Mouse (Mus musculus) ES-Bruce4 (cell line): ENCODE results near the gene Phospho1. TPM values are rescaled to one million over a fixed set of nuclear protein-coding genes. Genes with fewer than 3 reads are reported as not detected.
"Not testable (repeated sequence)": the region's sequence is repeated elsewhere in the genome, so short reads cannot be mapped to it uniquely, and the experiment has no call there.

ENCODE experiments used
- H3K27ac ChIP-seq: 2 replicates; pipeline ENCODE4 v1.5.1; 2012; ENCODE audit warnings: low read length, inconsistent platforms; ENCODE audit not compliant: insufficient read depth
- H3K27me3 ChIP-seq: 2 replicates; pipeline ENCODE4 v1.6.1; 2012; ENCODE audit warnings: mild to moderate bottlenecking, low read length, inconsistent platforms; ENCODE audit not compliant: control insufficient read depth, poor library complexity, insufficient read depth, severe bottlenecking
- H3K36me3 ChIP-seq: 2 replicates; pipeline ENCODE4 v1.6.1; 2012; ENCODE audit warnings: inconsistent platforms, mild to moderate bottlenecking, low read length, moderate library complexity; ENCODE audit not compliant: control insufficient read depth, poor library complexity, insufficient read depth, severe bottlenecking
- H3K4me1 ChIP-seq: one replicate; pipeline ENCODE4 v1.8.1; 2011; ENCODE audit warnings: low read length; ENCODE audit not compliant: control insufficient read depth, insufficient read depth
- H3K4me3 ChIP-seq: 2 replicates; pipeline ENCODE4 v1.5.1; 2011; ENCODE audit warnings: low read depth, mild to moderate bottlenecking, low read length
- H3K9ac ChIP-seq: 2 replicates; pipeline ENCODE4 v1.6.1; 2012; ENCODE audit warnings: low read depth, mild to moderate bottlenecking, inconsistent platforms; ENCODE audit not compliant: poor library complexity, severe bottlenecking
- H3K9me3 ChIP-seq: replicated peaks from 2 replicates; pipeline ENCODE4 v1.6.1; 2012; ENCODE audit warnings: mild to moderate bottlenecking, low read length, inconsistent platforms; ENCODE audit not compliant: control insufficient read depth, poor library complexity, insufficient read depth, severe bottlenecking
- CTCF ChIP-seq: IDR thresholded peaks from one replicate; pipeline ENCODE4 v1.8.1; 2011; ENCODE audit warnings: low read depth, low read length
- EP300 ChIP-seq: IDR thresholded peaks from 2 replicates; pipeline ENCODE4 v1.6.1; 2011; ENCODE audit warnings: low read depth, low read length; ENCODE audit not compliant: insufficient read depth
- POLR2A ChIP-seq: IDR thresholded peaks from one replicate; pipeline ENCODE4 v1.8.1; 2011; ENCODE audit warnings: low read length; ENCODE audit not compliant: insufficient read depth
- polyA plus RNA-seq: library from polyadenylated mRNA; stranded (reverse); fragments of >200 nt; gene quantifications from 2 replicates; pipeline ENCODE4 v1.2.4, GENCODE M21; 2011; ENCODE audit warnings: low read depth; ENCODE audit not compliant: missing spikeins, insufficient read depth, insufficient read length

Gene Phospho1
- polyA plus RNA-seq, 1 experiment, result 5.8 TPM

DNA sequence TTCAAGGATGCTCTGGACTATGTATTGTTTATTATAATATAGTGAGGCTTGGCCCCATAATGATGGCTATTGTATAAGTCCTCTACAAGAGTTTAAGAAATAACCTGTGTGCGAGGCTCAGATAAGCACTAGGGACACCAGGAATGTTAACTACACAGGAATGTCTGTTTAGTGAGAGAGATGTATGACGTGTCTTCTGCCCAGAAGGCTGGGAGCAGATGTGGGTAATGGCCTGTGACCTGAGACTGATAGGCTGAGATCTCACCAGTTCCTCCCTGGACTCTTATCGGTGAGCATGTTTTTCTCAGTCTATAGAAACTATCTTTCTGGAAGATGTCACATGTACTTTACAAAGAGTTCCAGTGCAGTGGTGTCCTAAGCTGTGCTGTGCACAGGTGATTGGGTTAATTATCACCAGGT, 35.8 kb downstream of the Phospho1 start:
- no peaks in the 10 kb centered on the region for H3K4me1 ChIP-seq
- H3K27ac ChIP-seq, result no peak overlapping the region
- H3K9ac ChIP-seq, result peak overlapping the region; percentile 88
- peaks cover 14% of the 10 kb centered on the region for H3K36me3 ChIP-seq
- H3K9me3 ChIP-seq, result no peaks in the 10 kb centered on the region
- peak overlapping the region; percentile 97 for H3K4me3 ChIP-seq
- no peak for TF ChIP-seq POLR2A
- H3K27me3 ChIP-seq, result no peaks in the 10 kb centered on the region

- Histone ChIP-seq H3K36me3 (peaks cover 14% of the 10 kb centered on the region), H3K9me3 (no peaks in the 10 kb centered on the region), H3K27me3 (no peaks in the 10 kb centered on the region), H3K4me1 (no peaks in the 10 kb centered on the region), H3K4me3 (no peak overlapping the region), H3K9ac (no peak overlapping the region), H3K27ac (no peak overlapping the region)
- no peak for TF ChIP-seq EP300
- no peak for TF ChIP-seq POLR2A
- no peak for TF ChIP-seq CTCF
Observed at GRCm38 (mm10) chr11:95861397-95861796, 37.1 kb downstream of the Phospho1 start.

DNA sequence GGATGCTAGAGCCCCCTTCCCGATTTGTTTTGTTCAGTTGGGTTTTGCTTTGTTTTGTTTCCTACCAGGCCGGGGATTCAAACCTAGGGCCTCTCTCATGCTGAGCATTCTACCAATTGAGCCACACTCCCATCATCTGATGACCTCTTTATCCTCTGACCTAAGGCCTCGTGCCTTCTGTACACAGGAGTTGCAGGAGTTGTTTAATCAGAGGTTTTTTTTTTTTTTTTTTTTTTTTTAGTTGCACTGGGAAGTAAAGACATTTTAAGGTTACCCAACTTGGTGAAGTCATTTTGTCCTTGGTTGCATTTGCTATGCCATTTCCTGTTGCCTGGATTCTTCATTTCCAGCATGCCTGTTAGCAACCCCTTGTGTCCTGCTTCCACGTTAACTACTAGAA, 45.1 kb downstream of the Phospho1 start:
- Histone ChIP-seq H3K4me1 (peaks cover 1% of the 10 kb centered on the region), H3K9me3 (no peaks in the 10 kb centered on the region), H3K36me3 (no peaks in the 10 kb centered on the region), H3K9ac (no peak overlapping the region), H3K27me3 (no peaks in the 10 kb centered on the region), H3K4me3 (no peak overlapping the region), H3K27ac (no peak overlapping the region)
- TF ChIP-seq CTCF (no peak), POLR2A (no peak), EP300 (no peak)

DNA sequence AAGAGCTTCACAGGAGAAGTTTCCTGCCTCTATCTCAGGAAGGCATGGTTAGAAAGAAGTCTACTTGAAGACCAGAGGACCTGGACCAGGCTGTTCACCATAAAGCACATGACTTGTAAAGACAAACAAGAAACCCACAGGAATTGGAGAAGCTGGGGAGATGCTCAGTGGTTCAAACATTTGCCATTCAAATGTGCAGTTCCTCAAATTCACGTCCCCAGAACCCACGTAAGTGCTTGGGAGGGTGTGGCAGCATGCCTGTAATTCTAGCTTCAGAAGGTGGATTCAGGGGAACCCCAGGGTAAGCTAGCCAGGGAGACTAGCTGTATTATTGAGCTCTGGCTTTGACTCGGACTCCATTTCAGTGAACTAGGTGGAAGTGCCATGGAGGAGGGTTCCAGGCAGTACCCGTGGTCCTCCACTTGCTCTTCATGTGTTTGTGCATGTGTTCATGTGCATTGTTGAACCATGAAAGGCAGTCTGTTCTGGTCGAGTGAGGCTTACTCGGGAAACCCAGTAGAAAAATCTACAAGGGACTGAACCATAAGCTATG, 45.7 kb downstream of the Phospho1 start:
- Histone ChIP-seq H3K27ac (no peak overlapping the region), H3K27me3 (no peaks in the 10 kb centered on the region), H3K36me3 (no peaks in the 10 kb centered on the region), H3K9me3 (no peaks in the 10 kb centered on the region), H3K4me3 (no peak overlapping the region), H3K4me1 (peaks cover 1% of the 10 kb centered on the region), H3K9ac (no peak overlapping the region)
- TF ChIP-seq POLR2A, result no peak

GRCm38 (mm10) chr11:95875804-95876203, 51.5 kb downstream of the Phospho1 start:
- TF ChIP-seq CTCF, result no peak
- TF ChIP-seq EP300, result no peak
- TF ChIP-seq POLR2A, result no peak
- no peaks in the 10 kb centered on the region for H3K9me3 ChIP-seq
- no peaks in the 10 kb centered on the region for H3K27me3 ChIP-seq
- no peaks in the 10 kb centered on the region for H3K4me1 ChIP-seq
- H3K4me3 ChIP-seq, result peak overlapping the region; percentile 78
- no peak overlapping the region for H3K27ac ChIP-seq
- H3K9ac ChIP-seq, result 0 out of 2 replicates have a peak overlapping the region, but pooled peaks have one; percentile 9
- H3K36me3 ChIP-seq, result no peaks in the 10 kb centered on the region

- no peak overlapping the region for H3K27ac ChIP-seq
- no peaks in the 10 kb centered on the region for H3K27me3 ChIP-seq
- no peaks in the 10 kb centered on the region for H3K9me3 ChIP-seq
- no peaks in the 10 kb centered on the region for H3K4me1 ChIP-seq
- no peaks in the 10 kb centered on the region for H3K36me3 ChIP-seq
- peak overlapping the region; percentile 78 for H3K4me3 ChIP-seq
- TF ChIP-seq POLR2A, result no peak
- peak; percentile 88 for TF ChIP-seq CTCF
- H3K9ac ChIP-seq, result 0 out of 2 replicates have a peak overlapping the region, but pooled peaks have one; percentile 9
Observed at GRCm38 (mm10) chr11:95876296-95876695, 52.0 kb downstream of the Phospho1 start.

DNA sequence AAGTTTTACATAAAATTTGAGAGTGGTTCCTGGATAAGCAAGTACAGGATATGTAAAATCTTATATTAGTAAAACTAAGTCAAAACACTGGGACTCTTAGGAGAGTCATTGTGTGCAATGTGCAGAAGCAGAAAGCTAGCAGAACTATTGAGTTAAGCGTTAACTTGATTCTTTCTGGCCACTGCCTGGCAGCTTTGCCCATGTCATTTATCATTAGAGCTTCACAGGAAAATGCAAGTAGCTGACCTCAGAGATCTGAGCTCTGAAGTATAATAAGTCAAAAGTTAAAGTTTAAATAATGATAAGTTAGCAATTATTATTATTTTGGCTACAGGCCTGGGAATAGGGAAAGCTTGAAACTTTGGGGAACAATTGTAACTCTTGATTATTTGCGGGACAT, 55.6 kb downstream of the Phospho1 start:
- not testable (repeated sequence) for H3K27me3 ChIP-seq

More for the DNA sequence above, 55.6 kb downstream of the Phospho1 start:
- not testable (repeated sequence) for H3K9me3 ChIP-seq, H3K4me1 ChIP-seq, H3K9ac ChIP-seq, H3K36me3 ChIP-seq, H3K27ac ChIP-seq, H3K4me3 ChIP-seq

Other genes with a start within 250 kb of the Phospho1 start
- 2.0 and 2.2 TPM in 2 replicates for gene Ngfr, start 236.8 kb upstream of the Phospho1 start, polyA plus RNA-seq
- 255 and 274 TPM in 2 replicates for gene Phb, start 157.5 kb upstream of the Phospho1 start, polyA plus RNA-seq
- gene Zfp652, start 111.8 kb upstream of the Phospho1 start, polyA plus RNA-seq, result 41.4 TPM in 2 replicates
- gene B130006D01Rik, start 100.9 kb upstream of the Phospho1 start, polyA plus RNA-seq, result 2.3 and 3.9 TPM in 2 replicates
- 7.9 and 9.4 TPM in 2 replicates for gene Gngt2, start 12.7 kb downstream of the Phospho1 start, polyA plus RNA-seq
- 1.1 and 1.3 TPM in 2 replicates for gene Abi3, start 18.0 kb downstream of the Phospho1 start, polyA plus RNA-seq
- gene B4galnt2, start 90.4 kb downstream of the Phospho1 start, polyA plus RNA-seq, result 3.1 and 4.5 TPM in 2 replicates
- 379 and 392 TPM in 2 replicates for gene Igf2bp1, start 181.4 kb downstream of the Phospho1 start, polyA plus RNA-seq
- not detected in 2 replicates for gene Gip, start 200.0 kb downstream of the Phospho1 start, polyA plus RNA-seq
- gene Snf8, start 210.4 kb downstream of the Phospho1 start, polyA plus RNA-seq, result 56.1 and 62.1 TPM in 2 replicates
- 85.7 and 86.6 TPM in 2 replicates for gene Ube2z, start 240.9 kb downstream of the Phospho1 start, polyA plus RNA-seq